Mouse (Mus musculus): ENCODE measurements around the gene Olfr401.

- TF ChIP-seq POLR2A (IDR thresholded peaks at IDR 0.05; ENCODE audit: borderline replicate concordance, insufficient read depth, low read length) (no peak), CTCF (IDR thresholded peaks at IDR 0.05; ENCODE audit: borderline replicate concordance, insufficient read depth, low read depth, low read length) (no peak)
Measured at GRCm38 (mm10) chr11:74105066-74105465, 8.4 kb upstream of the Olfr401 start.
